25 mouse cellular contexts compared by ENCODE assay signal in the genomic region with DNA sequence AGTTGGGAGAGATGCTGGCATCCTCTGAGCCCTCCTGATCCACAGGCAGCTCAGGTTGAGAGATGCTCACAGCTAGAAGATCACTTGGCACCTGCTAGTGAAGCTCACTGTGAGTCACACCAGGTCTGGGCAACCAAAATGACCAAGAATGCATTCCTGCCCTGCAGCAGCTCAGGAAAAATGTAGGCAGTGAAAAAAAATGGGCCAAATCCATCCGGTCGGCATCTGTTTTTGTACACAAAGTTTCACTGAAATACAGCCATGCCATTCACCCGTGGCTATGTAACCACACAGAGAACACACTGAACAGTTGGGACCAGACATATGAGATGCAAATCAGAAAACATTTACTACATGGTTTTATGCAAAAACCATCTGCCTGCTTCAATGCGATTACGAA.
DNase-seq lines count a peak whose midpoint lies in the region; ATAC-seq and TF ChIP-seq lines count a peak whose summit lies in the region.
"Had no signal": no experiment of that assay in that cellular context is flagged by ENCODE, and none has a peak within 500 bp of the region (broad histone marks: within the 10 kb centered on the region; RNA-seq: fewer than 3 reads in every experiment).

No protein-coding gene starts in this region.

- no peaks in the 10 kb centered on the region for H3K36me3 ChIP-seq in kidney, embryonic 15.5 days
- H3K36me3 ChIP-seq: forebrain, embryonic 10.5 days; heart, embryonic 15.5 days; intestine, embryonic 15.5 days; neural tube, embryonic 13.5 days had no signal

- DNase-seq in gastrocnemius, adult 2 months = no peak
- no peak for DNase-seq in gastrocnemius, adult 18-20 months (ENCODE audit: low spot score)
- DNase-seq in layer of hippocampus, postnatal 14 days (ENCODE audit: low spot score in 2 of 2) = peak; percentile 39 to 49
- DNase-seq in layer of hippocampus, adult 8-10 months (ENCODE audit: low spot score in 2 of 2) = no peak
- peak; percentile 91 for DNase-seq in Muller cell, postnatal 12 days (ENCODE audit: inconsistent ontology term)
- peak; percentile 67 for DNase-seq in fibroblast of lung, adult 2 months (ENCODE audit: low read depth)
- DNase-seq: adrenal gland, adult 8-10 months; cerebellum, postnatal 25 days; embryo, embryonic 11 days; heart, postnatal 4 days; kidney, adult 8-10 months; kidney, postnatal 14 days; liver, embryonic 13.5 days; lung, embryonic 14.5 days; lung, postnatal 4 days; midbrain, embryonic 14.5 days; retina, postnatal 1 day; right cerebral cortex, postnatal 25 days; spleen, adult 18-20 months had no signal

- peaks cover 15% of the 10 kb centered on the region for H3K4me1 ChIP-seq in kidney, embryonic 15.5 days

- no peak for TF ChIP-seq CTCF in gastrocnemius, adult 2 months (IDR thresholded peaks at IDR 0.05)

- H3K4me3 ChIP-seq in gastrocnemius, adult 2 months = no peak overlapping the region
- no peak overlapping the region for H3K4me3 ChIP-seq in kidney, embryonic 15.5 days (replicated peaks)
- H3K4me3 ChIP-seq: forebrain, embryonic 10.5 days; heart, embryonic 15.5 days; intestine, embryonic 15.5 days; liver, embryonic 13.5 days; neural tube, embryonic 13.5 days had no signal

- H3K27ac ChIP-seq in gastrocnemius, adult 2 months = peak overlapping the region; percentile 56; the same call in 1 of the 2 replicates
- H3K27ac ChIP-seq in kidney, embryonic 15.5 days = no peak overlapping the region
- H3K27ac ChIP-seq: forebrain, embryonic 10.5 days; heart, embryonic 15.5 days; intestine, embryonic 15.5 days; liver, embryonic 13.5 days; neural tube, embryonic 13.5 days had no signal

- WGBS in kidney, embryonic 15.5 days = 91% methylated on average over 5 of the region's 5 CpGs

- H3K9ac ChIP-seq in kidney, embryonic 15.5 days = no peak overlapping the region
- H3K9ac ChIP-seq: heart, embryonic 15.5 days; intestine, embryonic 15.5 days; liver, embryonic 13.5 days; lung, embryonic 14.5 days; neural tube, embryonic 13.5 days had no signal

- ATAC-seq in kidney, embryonic 15.5 days (replicated peaks; ENCODE audit: low FRiP score) = no peak
- ATAC-seq: hindbrain, embryonic 16.5 days; intestine, embryonic 15.5 days had no signal

- no peaks in the 10 kb centered on the region for H3K27me3 ChIP-seq in kidney, embryonic 15.5 days
- H3K27me3 ChIP-seq: intestine, embryonic 15.5 days; neural tube, embryonic 13.5 days had no signal

- no peak overlapping the region for H3K4me2 ChIP-seq in kidney, embryonic 15.5 days
- H3K4me2 ChIP-seq: heart, embryonic 15.5 days; intestine, embryonic 15.5 days; liver, embryonic 13.5 days; lung, embryonic 14.5 days; neural tube, embryonic 13.5 days had no signal

- 0 out of 2 replicates have a peak, but pooled peaks cover 3% of the 10 kb centered on the region for H3K9me3 ChIP-seq in kidney, embryonic 15.5 days (replicated peaks)
- H3K9me3 ChIP-seq: intestine, embryonic 15.5 days had no signal

- intact Hi-C loops in gastrocnemius, adult 2 months (cut with DNase I) = no loop called here

Comparison
In these comparisons a context has a peak if more than half of its experiments do, and no peak if none do; other contexts are left out.
1. DNase-seq: peak in layer of hippocampus, postnatal 14 days (2 of 2), Muller cell, postnatal 12 days (single experiment) and fibroblast of lung, adult 2 months (single experiment); none in gastrocnemius, adult 2 months (single experiment), gastrocnemius, adult 18-20 months (single experiment) and layer of hippocampus, adult 8-10 months (0 of 2).